39 mouse cellular contexts compared by ENCODE assay signal in the genomic region with DNA sequence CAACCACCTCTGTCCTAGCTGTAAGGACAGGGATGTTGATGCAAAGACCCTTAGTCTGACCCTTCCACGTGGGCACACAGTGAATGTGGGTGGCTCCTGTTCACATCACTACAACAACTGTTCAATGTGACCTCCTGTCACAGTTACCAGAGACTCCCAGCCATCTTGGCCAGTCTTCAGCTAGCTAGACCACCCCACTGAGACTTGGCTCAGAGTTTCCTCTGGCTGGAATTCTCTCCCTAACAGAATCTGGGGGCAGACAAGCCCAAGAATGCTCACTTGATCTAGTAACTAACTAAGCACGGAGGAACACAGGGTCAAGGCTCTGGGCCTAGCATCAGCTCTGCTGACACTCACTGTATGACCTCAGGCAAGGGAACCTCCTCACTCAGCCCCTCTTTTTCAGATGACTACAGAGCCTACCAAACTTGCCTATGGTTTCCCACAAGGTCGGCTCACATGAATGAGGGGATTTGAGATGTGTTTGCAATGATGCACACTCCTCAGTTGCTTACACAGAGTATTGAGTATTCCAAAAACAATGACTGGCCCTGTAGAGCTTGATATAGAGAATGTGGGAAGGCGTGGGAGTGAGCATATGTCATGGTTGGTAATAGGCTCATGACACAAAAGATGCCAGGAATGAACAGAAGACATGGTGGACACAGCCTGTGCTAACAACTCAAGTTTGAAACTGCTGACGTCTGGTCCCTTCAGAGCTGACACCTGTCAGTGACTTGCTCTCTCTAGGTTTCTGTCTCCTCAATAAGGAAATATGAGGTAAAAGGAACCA. TPM values are rescaled to one million over a fixed set of nuclear protein-coding genes. Genes with fewer than 3 reads are reported as not detected.
DNase-seq lines count a peak whose midpoint lies in the region; ATAC-seq and TF ChIP-seq lines count a peak whose summit lies in the region.
"Had no signal": no experiment of that assay in that cellular context is flagged by ENCODE, and none has a peak within 500 bp of the region (broad histone marks: within the 10 kb centered on the region; RNA-seq: fewer than 3 reads in every experiment).

No protein-coding gene starts in this region.

- H3K9ac ChIP-seq in midbrain, postnatal 0 days (replicated peaks; ENCODE audit: low read length, poor library complexity, severe bottlenecking) = no peak overlapping the region
- no peak overlapping the region for H3K9ac ChIP-seq in midbrain, embryonic 11.5 days (ENCODE audit: low read length)
- H3K9ac ChIP-seq: forebrain, embryonic 13.5 days; hindbrain, embryonic 13.5 days; limb, embryonic 15.5 days; liver, embryonic 13.5 days; midbrain, embryonic 15.5 days; neural tube, embryonic 12.5 days had no signal

- peaks cover 14% of the 10 kb centered on the region for H3K36me3 ChIP-seq in midbrain, postnatal 0 days (ENCODE audit: insufficient read depth, low read length)
- peaks cover 15% of the 10 kb centered on the region for H3K36me3 ChIP-seq in midbrain, embryonic 11.5 days (ENCODE audit: control insufficient read depth, insufficient read depth, low read length)

- peaks cover 5% of the 10 kb centered on the region; the same call in 1 of the 2 replicates for H3K4me1 ChIP-seq in midbrain, postnatal 0 days (ENCODE audit: insufficient read depth, low read length)
- peaks cover 6% of the 10 kb centered on the region for H3K4me1 ChIP-seq in midbrain, embryonic 11.5 days (ENCODE audit: control insufficient read depth, insufficient read depth, low read length)
- H3K4me1 ChIP-seq: liver, embryonic 13.5 days had no signal

- intact Hi-C loops in left cerebral cortex, postnatal 4 days (cut with DNase I) = no loop called here

- H3K27me3 ChIP-seq in midbrain, postnatal 0 days (ENCODE audit: insufficient read depth, low read length) = no peaks in the 10 kb centered on the region
- H3K27me3 ChIP-seq in midbrain, embryonic 11.5 days (ENCODE audit: control insufficient read depth, insufficient read depth, low read length) = no peaks in the 10 kb centered on the region
- H3K27me3 ChIP-seq: forebrain, embryonic 13.5 days; limb, embryonic 15.5 days; midbrain, embryonic 15.5 days had no signal

- H3K27ac ChIP-seq in midbrain, postnatal 0 days (ENCODE audit: low read depth, low read length) = no peak overlapping the region
- no peak overlapping the region for H3K27ac ChIP-seq in midbrain, embryonic 11.5 days (ENCODE audit: low read depth, low read length)
- H3K27ac ChIP-seq: forebrain, embryonic 13.5 days; hindbrain, embryonic 13.5 days; limb, embryonic 10.5 days; limb, embryonic 15.5 days; liver, embryonic 13.5 days; midbrain, embryonic 15.5 days; neural tube, embryonic 12.5 days; stomach, postnatal 0 days had no signal

- H3K4me3 ChIP-seq in midbrain, postnatal 0 days (ENCODE audit: low read depth, low read length) = no peak overlapping the region
- no peak overlapping the region for H3K4me3 ChIP-seq in midbrain, embryonic 11.5 days (ENCODE audit: low read depth, low read length)
- H3K4me3 ChIP-seq: forebrain, embryonic 13.5 days; hindbrain, embryonic 13.5 days; limb, embryonic 10.5 days; limb, embryonic 15.5 days; liver, embryonic 13.5 days; midbrain, embryonic 15.5 days; neural tube, embryonic 12.5 days had no signal

- ATAC-seq in midbrain, postnatal 0 days (ENCODE audit: low FRiP score) = no peak
- no peak for ATAC-seq in midbrain, embryonic 11.5 days (ENCODE audit: low FRiP score)
- ATAC-seq: forebrain, embryonic 13.5 days; intestine, postnatal 0 days; midbrain, embryonic 15.5 days had no signal

- WGBS in midbrain, postnatal 0 days = 67% methylated on average over 5 of the region's 5 CpGs
- WGBS in midbrain, embryonic 11.5 days = 84% methylated on average over 5 of the region's 5 CpGs

- H3K9me3 ChIP-seq in midbrain, postnatal 0 days (ENCODE audit: low read length) = no peaks in the 10 kb centered on the region
- no peaks in the 10 kb centered on the region for H3K9me3 ChIP-seq in midbrain, embryonic 11.5 days (ENCODE audit: control insufficient read depth, low read length)
- H3K9me3 ChIP-seq: forebrain, embryonic 13.5 days; hindbrain, embryonic 13.5 days; limb, embryonic 10.5 days; limb, embryonic 15.5 days; liver, embryonic 13.5 days; midbrain, embryonic 15.5 days; neural tube, embryonic 12.5 days had no signal

- no peak for TF ChIP-seq CTCF in midbrain, postnatal 0 days (IDR thresholded peaks at IDR 0.05)

- no peak overlapping the region for H3K4me2 ChIP-seq in midbrain, postnatal 0 days (ENCODE audit: low read depth, low read length, poor library complexity, severe bottlenecking)
- H3K4me2 ChIP-seq in midbrain, embryonic 11.5 days = no peak overlapping the region
- H3K4me2 ChIP-seq: forebrain, embryonic 13.5 days; heart, embryonic 11.5 days; hindbrain, embryonic 13.5 days; limb, embryonic 15.5 days; liver, embryonic 13.5 days; midbrain, embryonic 15.5 days; neural tube, embryonic 12.5 days had no signal

- DNase-seq in cerebellum, postnatal 10 days = peak; percentile 77 to 82
- DNase-seq in cerebellum, postnatal 36 days = no peak
- DNase-seq in layer of hippocampus, adult 9-11 months = peak; percentile 60
- DNase-seq in layer of hippocampus, postnatal 10 days (ENCODE audit: low spot score in 2 of 2) = no peak
- DNase-seq in midbrain, postnatal 0 days (ENCODE audit: low spot score) = peak; percentile 43
- DNase-seq in midbrain, embryonic 11.5 days (ENCODE audit: low spot score, missing footprints) = no peak
- DNase-seq in left cerebral cortex, postnatal 4 days = peak; percentile 66
- no peak for DNase-seq in adrenal gland, postnatal 14 days
- DNase-seq: adrenal gland, adult 8-10 months; cerebellum, adult 11-12 months; cerebellum, postnatal 25 days; gastrocnemius, postnatal 25 days; heart, adult 11 months; heart, postnatal 36 days; kidney, adult 9 months; kidney, postnatal 10 days; liver, embryonic 13.5 days; lung, adult 18-20 months; lung, postnatal 10 days; thymus, adult 2 months; thymus, postnatal 4 days had no signal

RNA-seq across cellular contexts. Expression of a gene that starts 11.7 kb away (rescaled TPM):
- under 1 TPM in 1 of 2 experiments, not detected in 1; 0.71 TPM for total RNA-seq in layer of hippocampus, postnatal 10 days (2021)
- 3.0 TPM in 1 of 2 replicates, not detected in the other for total RNA-seq in midbrain, postnatal 0 days (2014; rRNA removed)
- polyA plus RNA-seq in midbrain, postnatal 0 days (2015; fragmentation: Nextera tagmentation; extraction: Ambion mirVana) = 0.30 TPM in 1 of 2 replicates, not detected in the other
- polyA plus RNA-seq in midbrain, embryonic 11.5 days (2014; fragmentation: Nextera tagmentation; extraction: Ambion mirVana) = not detected in 2 replicates
- total RNA-seq in left cerebral cortex, postnatal 4 days (2021) = 1 to 10 TPM; 1.2 to 1.3 TPM
- not detected in 2 replicates for total RNA-seq in adrenal gland, postnatal 14 days (2021)
- total RNA-seq: adrenal gland, adult 8-10 months; CH12.LX; ES-E14; gastrocnemius, adult 18-20 months; gastrocnemius, postnatal 25 days; heart, postnatal 36 days; layer of hippocampus, postnatal 25 days had no signal
- polyA plus RNA-seq: C2C12; embryonic facial prominence, embryonic 11.5 days; forebrain, embryonic 13.5 days; heart, embryonic 11.5 days; heart, embryonic 16.5 days; hindbrain, embryonic 13.5 days; intestine, postnatal 0 days; large intestine, adult 2 months; limb, embryonic 10.5 days; limb, embryonic 15.5 days; liver, embryonic 13.5 days; midbrain, embryonic 15.5 days; neural tube, embryonic 12.5 days; spleen, adult 2 months; thymus, adult 2 months had no signal

RNA-seq across cellular contexts. Expression of a gene that starts 13.6 kb away (rescaled TPM):
- total RNA-seq in layer of hippocampus, postnatal 10 days (2021) = 1 to 10 TPM in 1 of 2 experiments, under 1 TPM in 1; 0.80 to 1.3 TPM
- total RNA-seq in midbrain, postnatal 0 days (2014; rRNA removed) = 0.42 and 0.71 TPM in 2 replicates
- polyA plus RNA-seq in midbrain, postnatal 0 days (2015; fragmentation: Nextera tagmentation; extraction: Ambion mirVana) = 0.57 and 0.59 TPM in 2 replicates
- 0.06 and 0.23 TPM in 2 replicates for polyA plus RNA-seq in midbrain, embryonic 11.5 days (2014; fragmentation: Nextera tagmentation; extraction: Ambion mirVana)
- total RNA-seq in left cerebral cortex, postnatal 4 days (2021) = under 1 TPM; 0.60 to 0.95 TPM
- 0.26 and 0.30 TPM in 2 replicates for total RNA-seq in adrenal gland, postnatal 14 days (2021)
- polyA plus RNA-seq: forebrain, embryonic 13.5 days; stomach, postnatal 0 days had no signal

RNA-seq across cellular contexts. Expression of a gene that starts 31.0 kb away (rescaled TPM):
- total RNA-seq in layer of hippocampus, postnatal 10 days (2021) = 10 to 100 TPM; 69.7 to 81.4 TPM
- 110 and 119 TPM in 2 replicates for total RNA-seq in midbrain, postnatal 0 days (2014; rRNA removed)
- polyA plus RNA-seq in midbrain, postnatal 0 days (2015; fragmentation: Nextera tagmentation; extraction: Ambion mirVana) = 172 and 188 TPM in 2 replicates
- polyA plus RNA-seq in midbrain, embryonic 11.5 days (2014; fragmentation: Nextera tagmentation; extraction: Ambion mirVana) = 58.8 and 60.9 TPM in 2 replicates
- total RNA-seq in left cerebral cortex, postnatal 4 days (2021) = 10 to 100 TPM; 64.2 to 77.1 TPM
- 33.9 and 35.7 TPM in 2 replicates for total RNA-seq in adrenal gland, postnatal 14 days (2021)

RNA-seq across cellular contexts. Expression of a gene that starts 32.8 kb away (rescaled TPM):
- total RNA-seq in layer of hippocampus, postnatal 10 days (2021) = under 1 TPM; 0.04 to 0.23 TPM
- total RNA-seq in midbrain, postnatal 0 days (2014; rRNA removed) = 0.22 TPM in 1 of 2 replicates, not detected in the other
- not detected in 2 replicates for polyA plus RNA-seq in midbrain, postnatal 0 days (2015; fragmentation: Nextera tagmentation; extraction: Ambion mirVana)
- 0.04 TPM in 1 of 2 replicates, not detected in the other for polyA plus RNA-seq in midbrain, embryonic 11.5 days (2014; fragmentation: Nextera tagmentation; extraction: Ambion mirVana)
- total RNA-seq in left cerebral cortex, postnatal 4 days (2021) = under 1 TPM; 0.08 to 0.10 TPM
- 0.08 TPM in 1 of 2 replicates, not detected in the other for total RNA-seq in adrenal gland, postnatal 14 days (2021)
- total RNA-seq: CH12.LX; heart, postnatal 36 days had no signal
- polyA plus RNA-seq: embryonic facial prominence, embryonic 11.5 days; forebrain, embryonic 13.5 days; heart, embryonic 16.5 days; hindbrain, embryonic 13.5 days; large intestine, adult 2 months; limb, embryonic 10.5 days; liver, embryonic 13.5 days; midbrain, embryonic 15.5 days; neural tube, embryonic 12.5 days; spleen, adult 2 months had no signal

Comparison
In these comparisons a context has a peak if more than half of its experiments do, and no peak if none do; other contexts are left out.
1. DNase-seq: peak in cerebellum, postnatal 10 days (2 of 2), layer of hippocampus, adult 9-11 months (single experiment), midbrain, postnatal 0 days (single experiment) and left cerebral cortex, postnatal 4 days (single experiment); none in cerebellum, postnatal 36 days (0 of 2), layer of hippocampus, postnatal 10 days (0 of 2), midbrain, embryonic 11.5 days (single experiment) and adrenal gland, postnatal 14 days (single experiment).